Mouse (Mus musculus): ENCODE measurements at regions not wholly inside any gene's neighbourhood (a gene's known extent, or its start where the extent isn't known, plus 50 kb on each side); places are given as distances from the start of the nearest gene placed in this dataset.

DNA sequence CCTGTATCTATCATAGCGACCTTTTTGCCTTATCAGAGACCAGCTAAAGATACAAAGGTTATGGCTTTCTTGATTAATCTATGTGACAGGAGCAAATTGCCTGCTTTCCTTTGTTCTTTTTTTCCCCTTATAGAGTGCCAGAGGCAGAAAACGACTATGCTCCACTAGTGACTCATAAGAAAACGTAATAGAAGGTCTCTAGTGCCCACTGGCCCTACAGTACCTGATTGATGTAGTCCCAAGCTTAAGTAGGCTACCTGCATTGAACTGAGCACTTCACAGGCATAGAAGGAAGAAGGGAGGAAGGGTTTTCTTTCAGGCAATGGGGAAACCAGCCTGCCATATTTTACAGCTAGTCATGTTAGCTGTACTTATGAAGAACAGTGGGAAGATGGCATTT lies 116.0 kb upstream of the Tusc1 start:
- DNase-seq (ENCODE audit: low spot score in 2 of 2): no peak

DNA sequence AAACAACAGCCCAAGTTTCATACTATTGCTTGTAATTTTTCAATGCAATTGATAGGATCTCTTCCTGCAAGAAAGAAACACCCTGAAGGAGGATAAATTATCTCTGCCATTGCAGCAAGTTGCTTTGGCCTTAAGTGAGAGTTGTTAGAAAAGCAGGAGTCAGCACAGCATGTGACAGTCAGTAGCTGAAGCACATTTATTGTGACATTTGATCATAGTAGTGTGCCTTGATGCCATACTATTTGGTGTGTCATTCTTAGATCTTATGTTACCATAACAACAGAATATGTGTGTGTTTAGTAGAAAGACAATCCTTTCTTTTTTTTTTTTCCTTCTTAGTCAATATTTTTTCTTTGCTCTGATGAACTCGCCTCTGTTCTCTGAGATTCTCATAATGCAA lies 115.5 kb upstream of the Tusc1 start:
- no peak for DNase-seq (ENCODE audit: low spot score in 2 of 2)

- DNase-seq (ENCODE audit: low spot score in 2 of 2): no peak
These were observed 109.4 kb upstream of the Tusc1 start for GRCm38 (mm10) chr4:93444666-93445065.

GRCm38 (mm10) chr4:93438587-93439336 lies 103.5 kb upstream of the Tusc1 start:
- no peak for DNase-seq (ENCODE audit: low spot score in 2 of 2)

DNA sequence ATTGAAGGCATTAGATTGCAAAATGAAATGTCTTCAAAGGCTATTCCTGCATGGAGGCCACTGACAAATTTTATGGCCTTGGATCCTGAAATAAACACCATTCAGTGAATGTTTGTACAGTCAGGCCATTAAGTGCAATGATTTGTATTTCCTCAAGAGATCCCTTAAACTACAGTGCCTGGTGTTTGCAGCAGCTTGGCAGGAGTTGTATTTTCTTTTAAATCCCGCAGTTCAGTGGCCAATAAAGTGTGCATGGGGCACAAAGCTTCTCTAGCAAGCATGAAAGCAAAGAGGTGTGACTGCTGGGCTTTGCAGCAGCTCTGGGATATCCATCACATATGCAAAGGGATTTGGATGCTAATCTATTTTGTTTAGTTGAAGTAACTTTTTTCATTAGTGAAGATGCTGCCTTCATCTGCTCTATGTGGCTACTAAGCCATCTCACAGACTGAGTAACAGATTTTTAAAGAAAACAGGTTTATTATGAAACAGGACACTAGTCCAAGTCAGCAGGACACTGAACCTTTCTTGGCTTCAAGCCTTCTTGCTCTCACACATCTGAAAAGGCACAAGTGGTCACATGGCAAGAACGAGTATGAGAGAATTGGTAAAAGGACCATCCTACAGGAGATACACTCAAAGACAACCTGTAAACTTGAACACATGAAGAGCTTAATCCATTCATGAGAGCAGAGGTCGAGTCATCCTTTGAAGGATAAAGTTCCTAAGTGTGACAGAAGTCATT lies 102.2 kb upstream of the Tusc1 start:
- peak in 1 of 2 experiments; percentile 1 for DNase-seq (ENCODE audit: low spot score in 2 of 2)

DNA sequence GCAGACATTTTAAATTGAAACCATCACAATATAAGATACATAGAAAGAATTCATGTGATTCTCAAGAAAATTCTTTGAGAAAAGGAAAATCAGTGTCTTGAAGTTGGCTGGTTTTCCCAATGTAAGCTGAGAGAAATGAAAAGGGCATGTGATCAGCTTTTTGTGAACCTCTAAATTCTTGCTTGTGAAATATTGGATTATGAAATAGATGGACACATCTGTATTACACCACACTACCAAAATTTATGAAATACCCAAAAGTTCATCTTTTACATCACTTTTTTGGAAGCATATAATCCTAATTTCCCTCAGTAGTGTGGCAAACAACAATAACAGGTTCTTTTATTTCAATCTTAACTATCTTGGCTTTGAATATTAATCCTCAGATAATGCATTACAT lies 77.4 kb upstream of the Tusc1 start:
- DNase-seq (ENCODE audit: low spot score in 2 of 2): no peak

DNA sequence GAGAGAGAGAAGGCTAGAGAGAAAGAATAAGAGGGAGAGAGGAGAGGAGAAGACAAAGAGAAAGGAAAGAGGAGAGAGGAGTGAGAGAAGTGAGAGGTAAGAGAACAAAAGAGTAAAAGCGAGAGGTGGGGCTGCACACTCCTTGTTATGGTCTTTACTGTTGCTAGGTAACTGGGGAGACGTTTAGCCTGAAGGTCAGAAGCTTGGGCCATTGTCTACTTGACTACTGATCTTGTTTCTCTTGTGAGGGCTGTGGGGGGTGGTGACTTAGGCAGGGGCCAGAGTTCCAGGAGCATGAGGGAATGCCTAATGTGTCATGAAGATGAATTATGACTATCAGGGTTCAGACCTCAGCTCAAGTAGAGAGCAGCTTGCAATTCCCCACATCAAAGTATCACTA lies 71.6 kb upstream of the Tusc1 start:
- DNase-seq (ENCODE audit: low spot score in 2 of 2): no peak

GRCm38 (mm10) chr4:93400579-93400978 lies 65.3 kb upstream of the Tusc1 start:
- DNase-seq (ENCODE audit: low spot score in 2 of 2): no peak
